Mouse (Mus musculus) cerebellum, adult 2 months (tissue): ENCODE measurements around the gene Slc39a2.
"Not testable (repeated sequence)": the region's sequence is repeated elsewhere in the genome, so short reads cannot be mapped to it uniquely, and the experiment has no call there.

Source experiments
- CTCF ChIP-seq: fragments of 200-500 bp; IDR thresholded peaks from 2 replicates; pipeline ENCODE4 v1.5.1; 2011; ENCODE audit warnings: low read depth, mild to moderate bottlenecking, control low read depth, low read length, moderate library complexity, borderline replicate concordance; ENCODE audit not compliant: insufficient read depth
- POLR2A ChIP-seq: fragments of 200-500 bp; IDR thresholded peaks from 2 replicates; pipeline ENCODE4 v1.6.1; 2011; ENCODE audit warnings: low read length, control low read depth, borderline replicate concordance; ENCODE audit not compliant: insufficient read depth

GRCm38 (mm10) chr14:51851006-51851405 is 41.7 kb upstream of the Slc39a2 start:
- not testable (repeated sequence) for TF ChIP-seq CTCF, POLR2A
